Mouse (Mus musculus) CH12.LX (cell line): ENCODE measurements at regions not wholly inside any gene's neighbourhood (a gene's known extent, or its start where the extent isn't known, plus 50 kb on each side); places are given as distances from the start of the nearest gene placed in this dataset.
A peak's percentile ranks its signal among the peaks of the same experiment; 100 is the strongest.

Experiments
- DNase-seq: peaks from one replicate; pipeline ENCODE4 v3.0.0-alpha.2; 2013; ENCODE audit errors: extremely low read depth
- H3K27ac ChIP-seq: 2 replicates; pipeline ENCODE4 v1.5.1; 2012; ENCODE audit warnings: low read depth, mild to moderate bottlenecking, control low read depth, moderate library complexity; ENCODE audit not compliant: insufficient read depth
- H3K27me3 ChIP-seq: replicated peaks from 2 replicates; pipeline ENCODE3; 2012; ENCODE audit warnings: inconsistent platforms
- H3K36me3 ChIP-seq, 2 experiments: replicated peaks in 1 of 2; 2 replicates each; pipeline versions ENCODE3 to v1.6.1; 2012; ENCODE audit warnings: inconsistent platforms in 1 of 2, low read length in 1 of 2, mild to moderate bottlenecking in 1 of 2, mixed read lengths in 1 of 2, moderate library complexity in 1 of 2; ENCODE audit not compliant: control insufficient read depth in 1 of 2, insufficient read depth in 1 of 2
- H3K4me1 ChIP-seq, 2 experiments: 2 replicates each; pipeline ENCODE4 v1.6.1; 2012; ENCODE audit warnings: inconsistent platforms in 1 of 2, moderate library complexity in 1 of 2; ENCODE audit not compliant: insufficient read depth in 2 of 2, control insufficient read depth in 1 of 2
- H3K4me2 ChIP-seq: 2 replicates; pipeline ENCODE4 v1.6.1; 2012; ENCODE audit warnings: low read depth, mild to moderate bottlenecking, control low read depth; ENCODE audit not compliant: poor library complexity, insufficient read depth, severe bottlenecking
- H3K4me3 ChIP-seq, 3 experiments: fragments of 150-350 bp in 1 of 3; sonication (generic) in 1 of 3; replicated peaks in 1 of 3; 2 replicates each; pipeline versions ENCODE3 to v1.5.1; 2011 to 2012; ENCODE audit warnings: low read depth in 2 of 3, low read length in 2 of 3, mild to moderate bottlenecking in 2 of 3, moderate library complexity in 2 of 3, control low read depth in 1 of 3, improper control_type of control experiment in 1 of 3, inconsistent platforms in 1 of 3, mixed read lengths in 1 of 3; ENCODE audit not compliant: poor library complexity in 1 of 3
- H3K79me2 ChIP-seq: replicated peaks from 2 replicates; pipeline ENCODE4 v1.6.1; 2012; ENCODE audit warnings: mild to moderate bottlenecking, moderate library complexity; ENCODE audit not compliant: control insufficient read depth, poor library complexity, insufficient read depth, severe bottlenecking; ENCODE audit errors: extremely low read depth
- H3K9ac ChIP-seq: 2 replicates; pipeline ENCODE4 v1.6.1; 2012; ENCODE audit warnings: low read depth, mild to moderate bottlenecking, control low read depth, moderate library complexity; ENCODE audit not compliant: insufficient read depth
- H3K9me3 ChIP-seq: replicated peaks from 2 replicates; pipeline ENCODE3; 2012; ENCODE audit warnings: low read length, inconsistent platforms, mixed read lengths
- CTCF ChIP-seq, 2 experiments: IDR thresholded peaks in 1 of 2; conservative IDR thresholded peaks in 1 of 2; 2 replicates each; pipeline ENCODE4 v1.5.1; 2011 to 2012; ENCODE audit warnings: low read depth in 2 of 2, low read length in 2 of 2, improper control_type of control experiment in 1 of 2, inconsistent platforms in 1 of 2, mild to moderate bottlenecking in 1 of 2, moderate library complexity in 1 of 2
- E2F4 ChIP-seq: IDR thresholded peaks from 2 replicates; pipeline ENCODE4 v1.6.1; 2011; ENCODE audit warnings: low read depth, low read length, improper control_type of control experiment; ENCODE audit not compliant: insufficient replicate concordance
- ELF1 ChIP-seq: IDR thresholded peaks from 2 replicates; pipeline ENCODE4 v1.6.1; 2014; ENCODE audit warnings: low read depth, mild to moderate bottlenecking, inconsistent platforms, low read length, improper control_type of control experiment
- EP300 ChIP-seq: IDR thresholded peaks from 2 replicates; pipeline ENCODE4 v1.6.1; 2011; ENCODE audit warnings: low read length, improper control_type of control experiment
- HCFC1 ChIP-seq: IDR thresholded peaks from 2 replicates; pipeline ENCODE4 v1.6.1; 2012; ENCODE audit warnings: low read depth, mild to moderate bottlenecking, inconsistent platforms, low read length, improper control_type of control experiment
- JUND ChIP-seq: conservative IDR thresholded peaks from 2 replicates; pipeline ENCODE4 v1.6.1; 2011; ENCODE audit warnings: low read depth, low read length, improper control_type of control experiment
- KAT2A ChIP-seq: IDR thresholded peaks from 2 replicates; pipeline ENCODE4 v1.6.1; 2012; ENCODE audit warnings: low read length, improper control_type of control experiment, inconsistent platforms; ENCODE audit not compliant: insufficient replicate concordance
- MAFK ChIP-seq: IDR thresholded peaks from 2 replicates; pipeline ENCODE4 v1.6.1; 2011; ENCODE audit warnings: low read length, improper control_type of control experiment; ENCODE audit not compliant: insufficient replicate concordance
- MAX ChIP-seq: IDR thresholded peaks from 2 replicates; pipeline ENCODE4 v1.6.1; 2011; ENCODE audit warnings: low read length, improper control_type of control experiment
- MXI1 ChIP-seq: IDR thresholded peaks from 2 replicates; pipeline ENCODE4 v1.6.1; 2011; ENCODE audit warnings: mild to moderate bottlenecking, low read depth, low read length, improper control_type of control experiment
- NELFE ChIP-seq: IDR thresholded peaks from 2 replicates; pipeline ENCODE4 v1.6.1; 2011; ENCODE audit warnings: low read depth, low read length, improper control_type of control experiment
- NRF1 ChIP-seq: IDR thresholded peaks from 2 replicates; pipeline ENCODE4 v1.6.1; 2014; ENCODE audit warnings: low read depth, mild to moderate bottlenecking, inconsistent platforms, low read length, improper control_type of control experiment, moderate library complexity
- PAX5 ChIP-seq: IDR thresholded peaks from 2 replicates; pipeline ENCODE4 v1.6.1; 2012; ENCODE audit warnings: low read length, inconsistent platforms, mixed read lengths
- POLR2A ChIP-seq: IDR thresholded peaks from 2 replicates; pipeline ENCODE4 v1.6.1; 2011; ENCODE audit warnings: low read depth, mild to moderate bottlenecking, improper control_type of control experiment, low read length
- POLR2AphosphoS2 ChIP-seq: IDR thresholded peaks from 2 replicates; pipeline ENCODE4 v1.6.1; 2011; ENCODE audit warnings: low read depth, low read length, improper control_type of control experiment
- RAD21 ChIP-seq: IDR thresholded peaks from 2 replicates; pipeline ENCODE4 v1.6.1; 2011; ENCODE audit warnings: low read depth, mild to moderate bottlenecking, low read length, improper control_type of control experiment, moderate library complexity
- SIN3A ChIP-seq: IDR thresholded peaks from 2 replicates; pipeline ENCODE4 v1.6.1; 2012; ENCODE audit warnings: low read length, improper control_type of control experiment, inconsistent platforms
- SMC3 ChIP-seq: IDR thresholded peaks from 2 replicates; pipeline ENCODE4 v1.6.1; 2011; ENCODE audit warnings: low read depth, low read length, improper control_type of control experiment
- TBP ChIP-seq: conservative IDR thresholded peaks from 2 replicates; pipeline ENCODE4 v1.6.1; 2011; ENCODE audit warnings: low read depth, low read length, improper control_type of control experiment
- USF1 ChIP-seq: IDR thresholded peaks from 2 replicates; pipeline ENCODE4 v1.6.1; 2014; ENCODE audit warnings: low read depth, mild to moderate bottlenecking, inconsistent platforms, low read length, improper control_type of control experiment
- ZMIZ1 ChIP-seq: IDR thresholded peaks from 2 replicates; pipeline ENCODE4 v1.6.1; 2012; ENCODE audit warnings: low read depth, mild to moderate bottlenecking, inconsistent platforms, low read length, improper control_type of control experiment
- dilution Hi-C: fragments of 300-500 bp; cut with MboI; formaldehyde crosslinking; loops from 2 replicates; pipeline ENCODE4 v1.14.3; 2020; ENCODE audit warnings: low sequenced_read_pairs; ENCODE audit not compliant: extremely low pct_unique_long_range_greater_than_20kb, extremely low pct_ligation_motif_present
- in situ Hi-C: fragments of 300-500 bp; cut with MboI; formaldehyde crosslinking; loops from 3 replicates; pipeline ENCODE4 v1.14.3; 2019; ENCODE audit warnings: low sequenced_read_pairs, low pct_ligation_motif_present, low pct_unique_long_range_greater_than_20kb, mixed read lengths

- H3K4me3 ChIP-seq, result no peak overlapping the region
- dilution Hi-C loops, result no loop called here
- TF ChIP-seq POLR2A, result no peak
- TF ChIP-seq RAD21, result no peak
- no peak for TF ChIP-seq MXI1
- TF ChIP-seq CTCF (conservative IDR thresholded peaks at IDR 0.05 in 1 of 2, IDR thresholded peaks at IDR 0.05 in 1 of 2; ENCODE audit: low read depth in 2 of 2, low read length in 2 of 2), result no peak
- TF ChIP-seq USF1, result no peak
- TF ChIP-seq SIN3A, result no peak
- no peak for TF ChIP-seq PAX5
- no peak for TF ChIP-seq JUND
- TF ChIP-seq TBP, result no peak
- no peak for TF ChIP-seq KAT2A
- no peak for TF ChIP-seq POLR2AphosphoS2
- TF ChIP-seq MAX, result no peak
- TF ChIP-seq E2F4, result no peak
- no peak for TF ChIP-seq MAFK
- TF ChIP-seq ELF1, result no peak
- no peak for TF ChIP-seq SMC3
- TF ChIP-seq ZMIZ1, result no peak
- no peak for TF ChIP-seq HCFC1
- TF ChIP-seq NRF1, result no peak
- TF ChIP-seq NELFE, result no peak
- no peaks in the 10 kb centered on the region for H3K9me3 ChIP-seq
- no peaks in the 10 kb centered on the region for H3K4me1 ChIP-seq
- no peaks in the 10 kb centered on the region for H3K27me3 ChIP-seq
- no peak overlapping the region for H3K4me2 ChIP-seq
- no peaks in the 10 kb centered on the region for H3K36me3 ChIP-seq
- no peak for DNase-seq
- H3K27ac ChIP-seq, result no peak overlapping the region
- H3K9ac ChIP-seq, result no peak overlapping the region
- in situ Hi-C loops, result no loop called here
- no peaks in the 10 kb centered on the region for H3K79me2 ChIP-seq
Measured at GRCm38 (mm10) chr2:57917721-57918120, 80.0 kb upstream of the Galnt5 start.

GRCm38 (mm10) chr2:57919102-57919731 is 78.5 kb upstream of the Galnt5 start:
- Histone ChIP-seq H3K27ac (no peak overlapping the region), H3K27me3 (no peaks in the 10 kb centered on the region), H3K4me3 (no peak overlapping the region), H3K36me3 (no peaks in the 10 kb centered on the region), H3K9me3 (no peaks in the 10 kb centered on the region), H3K4me1 (no peaks in the 10 kb centered on the region), H3K79me2 (no peaks in the 10 kb centered on the region), H3K4me2 (peak overlapping the region; percentile 61; the same call in 1 of the 2 replicates), H3K9ac (no peak overlapping the region)
- in situ Hi-C loops (no loop called here), dilution Hi-C loops (no loop called here)
- TF ChIP-seq SMC3 (peak; percentile 58), RAD21 (peak; percentile 85), JUND (0 out of 2 replicates have a peak, but pooled peaks have one; percentile 28), EP300 (no peak), CTCF (conservative IDR thresholded peaks at IDR 0.05 in 1 of 2, IDR thresholded peaks at IDR 0.05 in 1 of 2; ENCODE audit: low read depth in 2 of 2, low read length in 2 of 2) (peak; percentile 67 to 84)
- DNase-seq, result peak; percentile 61
